Comparison of ENCODE assay signal across 8 mouse cellular contexts in genomic region chr16:91352084-91352562, GRCm38 (mm10). TPM values are rescaled to one million over a fixed set of nuclear protein-coding genes. Genes with fewer than 3 reads are reported as not detected.
DNase-seq lines count a peak whose midpoint lies in the region; ATAC-seq and TF ChIP-seq lines count a peak whose summit lies in the region.
"Had no signal": no experiment of that assay in that cellular context is flagged by ENCODE, and none has a peak within 500 bp of the region (broad histone marks: within the 10 kb centered on the region; RNA-seq: fewer than 3 reads in every experiment).

No protein-coding gene starts in this region.

- no peaks in the 10 kb centered on the region; the same call in 1 of the 2 replicates for H3K79me2 ChIP-seq in MEL (ENCODE audit: control insufficient read depth, insufficient read depth, low read length, poor library complexity)

- TF ChIP-seq CTCF in MEL (IDR thresholded peaks at IDR 0.05 in 2 of 3, conservative IDR thresholded peaks at IDR 0.05 in 1 of 3; ENCODE audit: control insufficient read depth in 1 of 3, insufficient read depth in 1 of 3, low read depth in 2 of 3, low read length in 3 of 3, poor library complexity in 1 of 3, severe bottlenecking in 1 of 3) = peak; percentile 68 to 92 (median 70)
- TF ChIP-seq CTCF in bone marrow macrophage, adult 2 months (IDR thresholded peaks at IDR 0.05; ENCODE audit: low read depth, low read length) = peak; percentile 64

- no peak for TF ChIP-seq POLR2A in MEL (IDR thresholded peaks at IDR 0.05; ENCODE audit: control insufficient read depth in 1 of 2, insufficient read depth in 1 of 2, low read depth in 1 of 2, low read length in 2 of 2, poor library complexity in 1 of 2)
- no peak for TF ChIP-seq POLR2A in bone marrow macrophage, adult 2 months (IDR thresholded peaks at IDR 0.05; ENCODE audit: borderline replicate concordance, low read depth, low read length)

- H3K4me1 ChIP-seq in MEL (ENCODE audit: control insufficient read depth in 1 of 2, insufficient read depth in 2 of 2, low read length in 2 of 2) = peaks cover 20 to 33% of the 10 kb centered on the region in 2 experiments
- H3K4me1 ChIP-seq in bone marrow macrophage, adult 2 months (ENCODE audit: control insufficient read depth, insufficient read depth, low read length) = peaks cover 44% of the 10 kb centered on the region
- peaks cover 53% of the 10 kb centered on the region for H3K4me1 ChIP-seq in erythroblast, embryonic 14.5 days (ENCODE audit: control insufficient read depth)
- H3K4me1 ChIP-seq: limb, embryonic 13.5 days had no signal

- H3K9ac ChIP-seq in MEL (ENCODE audit: control insufficient read depth, low read depth, low read length, poor library complexity, severe bottlenecking) = peak overlapping the region; percentile 79
- H3K9ac ChIP-seq: limb, embryonic 13.5 days had no signal

- intact Hi-C loops in heart, postnatal 14 days (cut with DNase I) = loop anchor here (1.0 to 2.0 kb wide), 2 partner anchors 191 to 271 kb away; no protein-coding TSS in a partner anchor

- peak overlapping the region; percentile 99 for H3K27ac ChIP-seq in MEL (ENCODE audit: control insufficient read depth, low read depth, low read length)
- H3K27ac ChIP-seq in bone marrow macrophage, adult 2 months (ENCODE audit: insufficient read depth, low read depth, low read length) = peak overlapping the region; percentile 100
- H3K27ac ChIP-seq: limb, embryonic 13.5 days had no signal

- peak; percentile 91 for DNase-seq in MEL (ENCODE audit: low read depth, low spot score)
- DNase-seq in heart, postnatal 14 days = peak; percentile 66 to 86
- DNase-seq in left cerebral cortex, adult 11 months (ENCODE audit: low spot score) = peak; percentile 68
- DNase-seq in right cerebral cortex, postnatal 25 days = peak; percentile 76

- peaks cover 0 to 39% of the 10 kb centered on the region in 2 experiments; a peak in 2 of 4 replicates for H3K36me3 ChIP-seq in MEL (ENCODE audit: control insufficient read depth in 1 of 2, insufficient read depth in 2 of 2, low read length in 2 of 2)
- H3K36me3 ChIP-seq in erythroblast, embryonic 14.5 days (ENCODE audit: control insufficient read depth) = peaks cover 4% of the 10 kb centered on the region
- H3K36me3 ChIP-seq: limb, embryonic 13.5 days had no signal

- peak overlapping the region; percentile 30 to 32 for H3K4me3 ChIP-seq in MEL (ENCODE audit: control insufficient read depth in 1 of 2, insufficient read depth in 1 of 2, low read depth in 2 of 2, low read length in 2 of 2)
- no peak overlapping the region for H3K4me3 ChIP-seq in bone marrow macrophage, adult 2 months (ENCODE audit: insufficient read depth, low read length)
- H3K4me3 ChIP-seq in erythroblast, embryonic 14.5 days (replicated peaks) = peak overlapping the region; percentile 54
- H3K4me3 ChIP-seq: limb, embryonic 13.5 days had no signal

- TF ChIP-seq EP300 in MEL (IDR thresholded peaks at IDR 0.05; ENCODE audit: low read depth in 1 of 2, low read length in 2 of 2) = peak; percentile 23 to 38; a peak in 2 of 4 replicates

- H3K9me3 ChIP-seq in MEL (replicated peaks; ENCODE audit: insufficient read depth, low read length) = no peaks in the 10 kb centered on the region
- H3K9me3 ChIP-seq in erythroblast, embryonic 14.5 days (ENCODE audit: control insufficient read depth, low read length) = no peaks in the 10 kb centered on the region
- H3K9me3 ChIP-seq: limb, embryonic 13.5 days had no signal

- peak; percentile 95 for TF ChIP-seq RAD21 in MEL (IDR thresholded peaks at IDR 0.05; ENCODE audit: low read depth, low read length)

- no peaks in the 10 kb centered on the region for H3K27me3 ChIP-seq in MEL (ENCODE audit: control insufficient read depth in 1 of 2, insufficient read depth in 2 of 2, low read length in 2 of 2)
- H3K27me3 ChIP-seq in erythroblast, embryonic 14.5 days (ENCODE audit: control insufficient read depth) = peaks cover 3% of the 10 kb centered on the region

- ATAC-seq in megakaryocyte, adult 5-6 weeks (ENCODE audit: poor library complexity, severe bottlenecking) = peak; percentile 23

TF ChIP-seq in MEL, 35 proteins besides CTCF, POLR2A, EP300 and RAD21:
- TF ChIP-seq MAFK (IDR thresholded peaks at IDR 0.05; ENCODE audit: borderline replicate concordance, low read depth, low read length) (no peak), USF1 (IDR thresholded peaks at IDR 0.05; ENCODE audit: low read depth, low read length) (no peak), NRF1 (IDR thresholded peaks at IDR 0.05; ENCODE audit: insufficient read depth, low read depth, low read length, poor library complexity, severe bottlenecking) (no peak), MYC (IDR thresholded peaks at IDR 0.05; ENCODE audit: low read depth, low read length) (peak; percentile 41; the same call in 1 of the 2 replicates), USF2 (IDR thresholded peaks at IDR 0.05; ENCODE audit: borderline replicate concordance in 1 of 2, insufficient read depth in 1 of 2, low read depth in 1 of 2, low read length in 2 of 2) (no peak), ZC3H11A (IDR thresholded peaks at IDR 0.05; ENCODE audit: low read depth, low read length) (peak; percentile 91), KAT2A (conservative IDR thresholded peaks at IDR 0.05; ENCODE audit: low read depth, low read length) (no peak; the same call in 1 of the 2 replicates), MAX (IDR thresholded peaks at IDR 0.05; ENCODE audit: low read length) (0 out of 2 replicates have a peak, but pooled peaks have one; percentile 31), ELF1 (IDR thresholded peaks at IDR 0.05; ENCODE audit: low read depth, low read length) (peak; percentile 37; the same call in 1 of the 2 replicates), MAZ (IDR thresholded peaks at IDR 0.05; ENCODE audit: low read depth, low read length) (0 out of 2 replicates have a peak, but pooled peaks have one; percentile 43), TCF12 (IDR thresholded peaks at IDR 0.05; ENCODE audit: low read depth, low read length) (0 out of 2 replicates have a peak, but pooled peaks have one; percentile 16), SMC3 (IDR thresholded peaks at IDR 0.05; ENCODE audit: low read depth, low read length) (peak; percentile 89), RCOR1 (IDR thresholded peaks at IDR 0.05; ENCODE audit: low read depth, low read length) (peak; percentile 46; the same call in 1 of the 2 replicates), E2F4 (IDR thresholded peaks at IDR 0.05; ENCODE audit: borderline replicate concordance, low read depth, low read length) (no peak), ZNF384 (IDR thresholded peaks at IDR 0.05; ENCODE audit: low read depth, low read length) (peak; percentile 45; the same call in 1 of the 2 replicates), ZMIZ1 (IDR thresholded peaks at IDR 0.05; ENCODE audit: low read depth, low read length) (no peak)

RNA-seq across cellular contexts. Expression of gene Ifnar2, which starts 20.5 kb away (rescaled TPM):
- 21.8 and 24.1 TPM in 2 replicates for total RNA-seq in MEL (2012; rRNA removed)
- polyA plus RNA-seq in MEL (2012; ENCODE audit: insufficient read depth in 1 of 2, insufficient read length in 2 of 2, low read depth in 1 of 2, low replicate concordance in 2 of 2, missing spikeins in 1 of 2) = 10 to 100 TPM in 1 of 2 experiments, not detected in 1; 38.3 TPM
- polyA plus RNA-seq in bone marrow macrophage, adult 2 months (2012; ENCODE audit: insufficient read depth, insufficient read length, missing spikeins) = 237 and 238 TPM in 2 replicates
- 7.3 and 9.3 TPM in 2 replicates for polyA plus RNA-seq in erythroblast, embryonic 14.5 days (2012)
- total RNA-seq in heart, postnatal 14 days (2021) = 10 to 100 TPM; 32.9 to 33.2 TPM
- total RNA-seq in megakaryocyte, adult 5-6 weeks (2015) = 287 and 289 TPM in 2 replicates
- 257 and 285 TPM in 2 replicates for total RNA-seq in megakaryocyte, adult 5-6 weeks (2017)

RNA-seq across cellular contexts. Expression of gene Gm21970, which starts 39.4 kb away (rescaled TPM):
- total RNA-seq in MEL (2012; rRNA removed) = not detected in 2 replicates
- polyA plus RNA-seq in MEL (2012; ENCODE audit: insufficient read depth in 1 of 2, insufficient read length in 2 of 2, low read depth in 1 of 2, low replicate concordance in 2 of 2, missing spikeins in 1 of 2) = not detected
- not detected in 2 replicates for polyA plus RNA-seq in bone marrow macrophage, adult 2 months (2012; ENCODE audit: insufficient read depth, insufficient read length, missing spikeins)
- not detected in 2 replicates for polyA plus RNA-seq in erythroblast, embryonic 14.5 days (2012)
- total RNA-seq in heart, postnatal 14 days (2021) = not detected
- 0.29 TPM in 1 of 2 replicates, not detected in the other for total RNA-seq in megakaryocyte, adult 5-6 weeks (2015)
- not detected in 2 replicates for total RNA-seq in megakaryocyte, adult 5-6 weeks (2017)
- polyA plus RNA-seq: limb, embryonic 13.5 days had no signal

RNA-seq across cellular contexts. Expression of gene Il10rb, which starts 53.8 kb away (rescaled TPM):
- total RNA-seq in MEL (2012; rRNA removed) = 4.7 and 5.9 TPM in 2 replicates
- 10 to 100 TPM in 1 of 2 experiments, not detected in 1; 14.6 TPM for polyA plus RNA-seq in MEL (2012; ENCODE audit: insufficient read depth in 1 of 2, insufficient read length in 2 of 2, low read depth in 1 of 2, low replicate concordance in 2 of 2, missing spikeins in 1 of 2)
- polyA plus RNA-seq in bone marrow macrophage, adult 2 months (2012; ENCODE audit: insufficient read depth, insufficient read length, missing spikeins) = 345 and 358 TPM in 2 replicates
- polyA plus RNA-seq in erythroblast, embryonic 14.5 days (2012) = 0.73 and 0.96 TPM in 2 replicates
- 10 to 100 TPM; 86.4 to 94.7 TPM for total RNA-seq in heart, postnatal 14 days (2021)
- total RNA-seq in megakaryocyte, adult 5-6 weeks (2015) = 66.6 and 68.3 TPM in 2 replicates
- 63.3 and 64.6 TPM in 2 replicates for total RNA-seq in megakaryocyte, adult 5-6 weeks (2017)

Comparison
In these comparisons a context has a peak if more than half of its experiments do, and no peak if none do; other contexts are left out.
1. RNA of gene Ifnar2, which starts 20.5 kb away (total RNA-seq): 257 to 289 TPM in megakaryocyte, adult 5-6 weeks; 32.9 to 33.2 TPM in heart, postnatal 14 days and 21.8 to 24.1 TPM in MEL; every median in the first group is over 4 times any median in the second.
2. Peak in every context shown above with its lines, with median percentiles within 50 percentile points of each other: DNase-seq.